Mouse (Mus musculus): Measurements from ENCODE around the gene Spry2. TPM values are rescaled to one million over a fixed set of nuclear protein-coding genes. Genes with fewer than 3 reads are reported as not detected.

Spry2 gene
- 10 to 100 TPM; 50.9 to 51.9 TPM for total RNA-seq (2021)

- intact Hi-C loops (cut with DNase I) = loop anchor here (5.0 to 10.0 kb wide), 5 partner anchors 165 to 582 kb away; no protein-coding TSS in a partner anchor
- DNase-seq = peak; percentile 93
Observed at GRCm38 (mm10) chr14:105896791-105897568, at the start of gene Spry2. Gene Spry2, minus strand, starts transcription at chr14:105896819.

- intact Hi-C loops (cut with DNase I) = no loop called here
- no peak for DNase-seq
Observed at GRCm38 (mm10) chr14:105941353-105941752, 44.7 kb upstream of the Spry2 start.

GRCm38 (mm10) chr14:105926726-105927125 lies 30.1 kb upstream of the Spry2 start:
- intact Hi-C loops (cut with DNase I) = loop anchor here (10.0 kb wide), 1 partner anchor 612 kb away; no protein-coding TSS in a partner anchor
- no peak for DNase-seq

GRCm38 (mm10) chr14:105925305-105925704 lies 28.7 kb upstream of the Spry2 start:
- DNase-seq = no peak
- intact Hi-C loops (cut with DNase I) = loop anchor here (10.0 kb wide), 1 partner anchor 611 kb away; no protein-coding TSS in a partner anchor

- intact Hi-C loops (cut with DNase I) = loop anchor here (5.0 to 10.0 kb wide), 2 partner anchors 447 to 610 kb away; no protein-coding TSS in a partner anchor
- DNase-seq = peak; percentile 39
Observed at GRCm38 (mm10) chr14:105924712-105925111, 28.1 kb upstream of the Spry2 start.

- no peak for DNase-seq
- intact Hi-C loops (cut with DNase I) = loop anchor here (5.0 to 10.0 kb wide), 2 partner anchors 446 to 608 kb away; no protein-coding TSS in a partner anchor
Observed at GRCm38 (mm10) chr14:105922874-105923273, 26.3 kb upstream of the Spry2 start.

GRCm38 (mm10) chr14:105922427-105922826 lies 25.8 kb upstream of the Spry2 start:
- intact Hi-C loops (cut with DNase I) = loop anchor here (5.0 to 10.0 kb wide), 2 partner anchors 445 to 608 kb away; no protein-coding TSS in a partner anchor
- DNase-seq = no peak

GRCm38 (mm10) chr14:105921217-105921695 lies 24.6 kb upstream of the Spry2 start:
- DNase-seq = no peak
- intact Hi-C loops (cut with DNase I) = loop anchor here (5.0 to 10.0 kb wide), 2 partner anchors 444 to 606 kb away; no protein-coding TSS in a partner anchor

- peak; percentile 12 for DNase-seq
- intact Hi-C loops (cut with DNase I) = loop anchor here (5.0 to 10.0 kb wide), 2 partner anchors 443 to 606 kb away; no protein-coding TSS in a partner anchor
Observed at GRCm38 (mm10) chr14:105920395-105921216, 24.0 kb upstream of the Spry2 start.

- intact Hi-C loops (cut with DNase I) = loop anchor here (10.0 kb wide), 1 partner anchor 588 kb away; no protein-coding TSS in a partner anchor
- no peak for DNase-seq
Observed at GRCm38 (mm10) chr14:105907216-105907615, 10.6 kb upstream of the Spry2 start.

- intact Hi-C loops (cut with DNase I) = loop anchor here (10.0 kb wide), 1 partner anchor 589 kb away; no protein-coding TSS in a partner anchor
- no peak for DNase-seq
Observed at GRCm38 (mm10) chr14:105905935-105906334, 9.3 kb upstream of the Spry2 start.

GRCm38 (mm10) chr14:105905509-105905908 lies 8.9 kb upstream of the Spry2 start:
- intact Hi-C loops (cut with DNase I) = loop anchor here (10.0 kb wide), 1 partner anchor 589 kb away; no protein-coding TSS in a partner anchor
- DNase-seq = no peak

GRCm38 (mm10) chr14:105902807-105903206 lies 6.2 kb upstream of the Spry2 start:
- DNase-seq = peak; percentile 37
- intact Hi-C loops (cut with DNase I) = loop anchor here (10.0 kb wide), 1 partner anchor 592 kb away; no protein-coding TSS in a partner anchor

- intact Hi-C loops (cut with DNase I) = loop anchor here (10.0 kb wide), 1 partner anchor 594 kb away; no protein-coding TSS in a partner anchor
- no peak for DNase-seq
Observed at GRCm38 (mm10) chr14:105900841-105901240, 4.2 kb upstream of the Spry2 start.

- intact Hi-C loops (cut with DNase I) = loop anchor here (5.0 to 10.0 kb wide), 5 partner anchors 167 to 584 kb away; no protein-coding TSS in a partner anchor
- DNase-seq = peak; percentile 24
Observed at GRCm38 (mm10) chr14:105899116-105899515, 2.5 kb upstream of the Spry2 start.

- peak; percentile 87 for DNase-seq
- intact Hi-C loops (cut with DNase I) = loop anchor here (5.0 to 10.0 kb wide), 5 partner anchors 166 to 584 kb away; no protein-coding TSS in a partner anchor
Observed at GRCm38 (mm10) chr14:105898266-105899111, 1.9 kb upstream of the Spry2 start.

- intact Hi-C loops (cut with DNase I) = loop anchor here (5.0 to 10.0 kb wide), 5 partner anchors 165 to 583 kb away; no protein-coding TSS in a partner anchor
- DNase-seq = peak; percentile 82
Observed at GRCm38 (mm10) chr14:105897569-105898101, 1.0 kb upstream of the Spry2 start.

- intact Hi-C loops (cut with DNase I) = loop anchor here (5.0 to 10.0 kb wide), 5 partner anchors 164 to 581 kb away; no protein-coding TSS in a partner anchor
- peak; percentile 44 for DNase-seq
Observed at GRCm38 (mm10) chr14:105895961-105896651, 513 bp downstream of the Spry2 start.
